Mouse (Mus musculus) B cell, adult 2 months (primary cell): Measurements from ENCODE around the gene Olfr1195.
"Not testable (repeated sequence)": the region's sequence is repeated elsewhere in the genome, so short reads cannot be mapped to it uniquely, and the experiment has no call there.

Source experiments
- DNase-seq, 2 experiments: peaks; one replicate each; pipeline ENCODE4 v3.0.0; 2022

Gene Olfr1195

GRCm38 (mm10) chr2:88689087-88689486 lies at the start of gene Olfr1195:
Gene Olfr1195 (minus strand): TSS chr2:88689187.
- DNase-seq, result no peak

- DNase-seq, result no peak
Measured at GRCm38 (mm10) chr2:88732266-88732665, 43.3 kb upstream of the Olfr1195 start, which contains the start of gene Olfr1197. Gene Olfr1197 (minus strand): TSS chr2:88732366.

GRCm38 (mm10) chr2:88704497-88704896 lies 15.5 kb upstream of the Olfr1195 start, which contains the start of gene Olfr1196:
Gene Olfr1196 (minus strand): TSS chr2:88704597.
- DNase-seq, result no peak

- not testable (repeated sequence) for DNase-seq
Measured at GRCm38 (mm10) chr2:88675328-88675727, 13.7 kb downstream of the Olfr1195 start, which contains the start of gene Olfr1193. Gene Olfr1193 (plus strand): TSS chr2:88675628.

- DNase-seq, result no peak
Measured at GRCm38 (mm10) chr2:88648209-88648608, 40.8 kb downstream of the Olfr1195 start, which contains the start of gene Olfr1192-ps1. Gene Olfr1192-ps1 (plus strand): TSS chr2:88648509.

- not testable (repeated sequence) for DNase-seq
Measured at GRCm38 (mm10) chr2:88640242-88640641, 48.7 kb downstream of the Olfr1195 start, which contains the start of gene Olfr1191-ps1. Gene Olfr1191-ps1 (plus strand): TSS chr2:88640542.
